Mouse (Mus musculus): ENCODE results near the gene Zpbp.

The Zpbp gene

GRCm38 (mm10) chr11:11283512-11283911 lies 178.7 kb downstream of the Zpbp start:
- DNase-seq (ENCODE audit: low read depth, low spot score) = no peak
- no peaks in the 10 kb centered on the region for H3K36me3 ChIP-seq (ENCODE audit: control insufficient read depth, insufficient read depth, low read length, poor library complexity, severe bottlenecking)
- H3K27me3 ChIP-seq (ENCODE audit: control insufficient read depth, insufficient read depth, low read length, poor library complexity, severe bottlenecking) = no peaks in the 10 kb centered on the region

GRCm38 (mm10) chr11:11280128-11280527 lies 182.1 kb downstream of the Zpbp start:
- Histone ChIP-seq H3K36me3 (ENCODE audit: control insufficient read depth, insufficient read depth, low read length, poor library complexity, severe bottlenecking) (no peaks in the 10 kb centered on the region), H3K27me3 (ENCODE audit: control insufficient read depth, insufficient read depth, low read length, poor library complexity, severe bottlenecking) (no peaks in the 10 kb centered on the region)
- no peak for DNase-seq (ENCODE audit: low read depth, low spot score)

DNA sequence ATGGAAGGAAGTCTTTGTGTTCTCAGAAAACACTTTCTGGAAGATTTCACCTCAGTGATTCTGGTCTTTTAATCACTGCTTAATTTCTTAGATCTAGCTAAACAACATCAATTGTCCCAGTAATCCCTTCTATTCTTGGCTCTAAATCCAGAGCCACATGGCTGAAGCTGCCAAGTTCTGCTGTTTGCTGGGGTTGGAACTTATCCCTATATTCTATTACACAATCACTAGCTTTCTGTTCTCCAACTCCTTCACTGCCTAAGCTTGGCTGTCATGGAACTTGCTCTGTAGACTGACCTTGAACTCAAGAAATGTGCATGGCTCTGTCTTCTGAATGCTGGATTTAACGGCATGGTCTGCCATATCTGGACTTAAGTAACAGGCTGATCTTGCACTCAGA lies 204.9 kb downstream of the Zpbp start:
- Histone ChIP-seq H3K27me3 (ENCODE audit: control insufficient read depth, insufficient read depth, low read length, poor library complexity, severe bottlenecking) (no peaks in the 10 kb centered on the region), H3K36me3 (ENCODE audit: control insufficient read depth, insufficient read depth, low read length, poor library complexity, severe bottlenecking) (no peaks in the 10 kb centered on the region)
- DNase-seq (ENCODE audit: low read depth, low spot score) = no peak

DNA sequence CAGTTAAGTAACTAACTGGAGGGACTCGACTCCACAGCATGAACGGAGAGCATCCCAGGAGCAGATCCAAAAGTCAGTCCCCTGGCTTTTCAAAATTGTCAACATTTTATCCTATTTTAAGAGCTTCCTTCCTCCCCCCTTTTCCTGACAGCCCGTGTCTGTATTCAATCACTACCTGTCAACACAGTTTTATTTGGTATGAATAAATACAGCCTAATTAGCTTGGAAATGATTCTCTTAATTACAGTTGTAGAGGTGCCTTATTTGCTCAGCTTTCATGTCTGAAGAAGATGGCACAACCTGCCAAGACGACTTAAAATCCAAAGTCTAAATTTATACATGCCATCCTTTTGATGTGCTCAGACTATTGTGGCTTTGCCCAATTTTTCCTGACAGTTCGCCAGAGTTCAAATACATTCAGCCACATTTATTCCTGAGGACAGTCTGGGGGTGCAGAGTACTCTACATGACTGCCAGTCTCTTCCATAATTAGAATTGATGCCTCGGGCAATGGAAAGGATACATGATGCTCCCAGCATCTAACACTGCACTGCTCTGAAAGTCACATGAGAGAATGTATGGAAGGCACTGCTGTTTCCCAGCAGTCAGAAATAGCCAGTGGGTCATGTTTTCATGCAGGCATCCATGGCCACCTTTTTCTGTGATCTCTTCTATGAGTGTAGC lies 219.4 kb downstream of the Zpbp start:
- Histone ChIP-seq H3K36me3 (ENCODE audit: control insufficient read depth, insufficient read depth, low read length, poor library complexity, severe bottlenecking) (no peaks in the 10 kb centered on the region), H3K27me3 (ENCODE audit: control insufficient read depth, insufficient read depth, low read length, poor library complexity, severe bottlenecking) (no peaks in the 10 kb centered on the region)
- DNase-seq (ENCODE audit: low read depth, low spot score) = no peak

DNA sequence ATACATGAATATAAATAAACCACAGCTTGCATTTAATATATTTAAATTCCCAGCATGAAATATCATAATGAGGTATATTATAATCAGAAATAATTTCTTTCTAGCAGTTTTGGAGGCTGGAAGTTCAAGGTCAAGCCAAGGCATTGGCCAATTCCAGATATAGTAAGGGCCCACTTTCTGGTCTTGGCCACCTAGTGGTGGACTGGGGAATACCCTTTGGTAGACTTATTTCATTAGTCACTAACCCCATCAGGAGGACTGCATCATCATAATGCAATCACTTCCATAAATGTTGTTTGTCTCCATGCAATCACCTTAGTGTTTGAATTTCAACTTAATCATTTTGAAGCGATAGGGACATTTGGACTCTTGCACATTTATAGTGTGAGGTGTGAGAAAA lies 222.9 kb downstream of the Zpbp start:
- no peaks in the 10 kb centered on the region for H3K36me3 ChIP-seq (ENCODE audit: control insufficient read depth, insufficient read depth, low read length, poor library complexity, severe bottlenecking)
- no peaks in the 10 kb centered on the region for H3K27me3 ChIP-seq (ENCODE audit: control insufficient read depth, insufficient read depth, low read length, poor library complexity, severe bottlenecking)
- DNase-seq (ENCODE audit: low read depth, low spot score) = peak; percentile 22

Measured in splenic B cell, adult 2 months (primary cell).